ENCODE assay signal across 16 mouse cellular contexts in genomic region chr1:86801241-86801640, GRCm38 (mm10).
"Had no signal": no experiment of that assay in that cellular context is flagged by ENCODE, and none has a peak within 500 bp of the region (broad histone marks: within the 10 kb centered on the region; RNA-seq: fewer than 3 reads in every experiment).

No protein-coding gene starts in this region.

- H3K36me3 ChIP-seq: neural tube, embryonic 12.5 days; neural tube, embryonic 15.5 days; stomach, embryonic 15.5 days had no signal

- H3K27ac ChIP-seq: neural tube, embryonic 12.5 days; neural tube, embryonic 13.5 days; neural tube, embryonic 15.5 days; stomach, embryonic 15.5 days; stomach, postnatal 0 days had no signal

- H3K4me3 ChIP-seq: neural tube, embryonic 12.5 days; neural tube, embryonic 13.5 days; neural tube, embryonic 15.5 days; stomach, embryonic 15.5 days had no signal

- H3K4me2 ChIP-seq: neural tube, embryonic 12.5 days; neural tube, embryonic 13.5 days; neural tube, embryonic 15.5 days; stomach, embryonic 15.5 days had no signal

- H3K9ac ChIP-seq: neural tube, embryonic 12.5 days; neural tube, embryonic 13.5 days; neural tube, embryonic 15.5 days; stomach, embryonic 15.5 days had no signal

- H3K4me1 ChIP-seq: neural tube, embryonic 12.5 days; neural tube, embryonic 13.5 days; neural tube, embryonic 15.5 days; stomach, embryonic 15.5 days had no signal

- H3K27me3 ChIP-seq: neural tube, embryonic 12.5 days; neural tube, embryonic 13.5 days; neural tube, embryonic 15.5 days; stomach, embryonic 15.5 days had no signal

- H3K9me3 ChIP-seq: neural tube, embryonic 12.5 days; neural tube, embryonic 13.5 days; neural tube, embryonic 15.5 days; stomach, embryonic 15.5 days had no signal

- DNase-seq: right cerebral cortex, adult 18-20 months; right cerebral cortex, postnatal 14 days; right cerebral cortex, postnatal 25 days; right cerebral cortex, postnatal 4 days; spleen, adult 18-20 months; thymus, adult 18-20 months; thymus, adult 2 months; thymus, postnatal 14 days; thymus, postnatal 25 days; thymus, postnatal 36 days; thymus, postnatal 4 days had no signal
